Mouse (Mus musculus): ENCODE measurements around the gene Mrpl53. TPM values are rescaled to one million over a fixed set of nuclear protein-coding genes. Genes with fewer than 3 reads are reported as not detected.

Mrpl53 gene
- 22.1 to 28.8 TPM (median 25.2 TPM) in 4 replicates for total RNA-seq (2023; ENCODE audit: inconsistent age)

GRCm38 (mm10) chr6:83108762-83109668 lies at the start of gene Mrpl53:
Gene Mrpl53 (plus strand): TSS chr6:83109040.

GRCm38 (mm10) chr6:83070247-83070310 lies 38.8 kb upstream of the Mrpl53 start, which contains the start of gene Tlx2:
Gene Tlx2 (minus strand): TSS chr6:83070293.

DNA sequence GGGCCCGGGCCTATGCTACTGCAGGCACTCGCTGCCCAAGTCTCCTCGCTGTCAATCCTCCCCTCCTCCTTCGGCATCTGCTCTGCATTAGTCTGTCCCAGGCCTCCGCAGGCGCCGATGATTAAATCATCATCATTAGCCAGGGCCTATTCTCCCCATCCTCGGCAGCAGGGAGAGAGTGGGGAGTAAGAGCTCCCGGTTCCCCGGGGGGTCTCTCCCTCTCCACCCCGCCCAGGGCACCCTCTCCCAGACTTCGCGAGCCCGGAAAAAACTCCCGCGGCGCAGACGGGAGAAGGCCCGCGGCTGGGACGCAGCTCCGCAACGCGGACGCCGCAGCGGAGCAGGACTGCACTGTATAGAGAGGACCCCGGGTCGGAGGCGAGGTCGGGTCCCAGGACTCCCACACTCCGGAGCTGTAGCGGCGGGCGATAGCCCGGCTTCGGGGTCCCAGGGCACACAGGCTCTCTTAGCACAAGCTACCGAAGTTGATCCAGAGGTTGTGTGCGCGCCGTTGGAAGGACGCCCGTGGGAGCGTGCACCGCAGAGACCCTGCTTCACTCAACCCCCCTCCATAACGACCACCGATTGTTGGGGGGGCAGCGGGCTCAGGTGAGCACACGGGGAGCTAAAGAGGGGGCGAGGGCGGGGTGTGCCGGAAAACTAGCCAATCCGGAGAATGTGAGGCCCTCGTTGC lies 31.1 kb upstream of the Mrpl53 start, which contains the start of gene Pcgf1:
Pcgf1 (plus strand) TSS at position 240 of the 694 bp plus-strand sequence.

DNA sequence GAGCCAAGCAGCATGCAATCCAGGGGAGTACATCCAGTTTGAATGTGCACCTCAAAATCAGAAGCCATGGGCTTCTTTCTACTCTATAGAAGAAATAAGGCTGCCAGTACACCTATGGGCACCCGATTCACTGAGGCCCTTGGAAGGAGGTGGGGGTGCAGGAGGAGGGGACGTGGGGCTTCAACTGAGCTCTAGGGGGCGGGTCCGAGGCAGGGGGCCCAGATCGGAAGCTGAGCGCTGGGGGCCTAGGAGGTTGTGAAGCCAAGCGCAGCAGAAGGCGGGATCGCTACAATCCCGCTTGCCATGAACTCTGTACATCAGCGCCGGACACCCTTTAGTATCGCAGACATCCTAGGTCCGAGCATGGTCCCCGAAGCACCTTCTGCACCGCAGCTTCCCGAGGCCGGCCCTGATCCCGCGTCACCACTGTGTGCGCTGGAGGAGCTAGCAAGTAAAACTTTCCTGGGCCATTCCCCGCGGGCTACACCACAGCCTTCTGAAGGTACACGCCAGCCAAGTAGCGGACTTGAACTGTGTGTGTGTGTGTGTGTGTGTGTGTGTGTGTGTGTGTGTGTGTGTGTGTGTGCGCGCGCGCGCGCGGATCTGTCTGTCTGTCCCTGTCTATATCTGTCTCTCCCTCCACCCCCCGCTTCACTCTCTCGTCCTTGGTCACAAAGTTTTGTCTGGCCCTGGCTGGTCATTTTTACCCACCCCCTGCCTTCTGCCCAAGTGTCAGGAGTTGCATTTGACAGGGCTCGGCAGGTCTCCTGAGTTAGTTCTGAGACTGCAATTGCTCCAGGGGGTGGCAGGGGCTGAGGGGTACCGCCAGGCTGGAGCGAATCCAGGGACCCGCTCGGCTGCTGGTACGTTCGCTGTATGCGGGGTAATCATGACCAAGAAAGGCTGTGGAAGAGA lies 22.5 kb upstream of the Mrpl53 start, which contains the start of gene Lbx2:
Lbx2 (plus strand) TSS at position 247 of the 915 bp plus-strand sequence.

DNA sequence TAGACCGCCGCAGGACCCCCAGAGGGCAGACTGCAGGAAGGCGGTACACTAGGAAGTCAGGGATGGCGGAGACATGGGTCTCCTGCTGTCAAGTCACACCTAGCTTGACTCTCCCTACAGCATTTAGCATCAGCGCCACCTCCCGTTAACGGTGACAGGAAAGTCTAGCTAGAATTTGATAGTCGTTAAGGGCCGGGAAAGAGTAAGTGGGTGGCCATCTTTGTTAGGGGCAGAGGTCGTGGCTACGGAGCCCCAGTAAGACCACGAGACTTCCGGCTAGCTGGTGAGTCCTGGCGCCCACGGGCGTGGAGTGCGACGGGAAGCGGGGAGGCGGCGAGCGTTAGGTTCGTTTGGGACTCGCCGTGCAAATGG lies 7.5 kb upstream of the Mrpl53 start, which contains the start of the genes Ccdc142 and Gm42688:
Ccdc142 (plus strand) TSS at position 286 of the 372 bp plus-strand sequence.
Gm42688 (plus strand) TSS at position 302 of the 372 bp plus-strand sequence.

GRCm38 (mm10) chr6:83115011-83115671 lies 6.3 kb downstream of the Mrpl53 start, which contains the start of gene Mogs:
Gene Mogs (plus strand): TSS chr6:83115496.

GRCm38 (mm10) chr6:83120930-83121862 lies 12.4 kb downstream of the Mrpl53 start, which contains the start of gene Wbp1:
Gene Wbp1 (minus strand): TSS chr6:83121559.

GRCm38 (mm10) chr6:83125331-83125730 lies 16.5 kb downstream of the Mrpl53 start, which contains the start of gene Ino80b:
Gene Ino80b (minus strand): TSS chr6:83125431.

DNA sequence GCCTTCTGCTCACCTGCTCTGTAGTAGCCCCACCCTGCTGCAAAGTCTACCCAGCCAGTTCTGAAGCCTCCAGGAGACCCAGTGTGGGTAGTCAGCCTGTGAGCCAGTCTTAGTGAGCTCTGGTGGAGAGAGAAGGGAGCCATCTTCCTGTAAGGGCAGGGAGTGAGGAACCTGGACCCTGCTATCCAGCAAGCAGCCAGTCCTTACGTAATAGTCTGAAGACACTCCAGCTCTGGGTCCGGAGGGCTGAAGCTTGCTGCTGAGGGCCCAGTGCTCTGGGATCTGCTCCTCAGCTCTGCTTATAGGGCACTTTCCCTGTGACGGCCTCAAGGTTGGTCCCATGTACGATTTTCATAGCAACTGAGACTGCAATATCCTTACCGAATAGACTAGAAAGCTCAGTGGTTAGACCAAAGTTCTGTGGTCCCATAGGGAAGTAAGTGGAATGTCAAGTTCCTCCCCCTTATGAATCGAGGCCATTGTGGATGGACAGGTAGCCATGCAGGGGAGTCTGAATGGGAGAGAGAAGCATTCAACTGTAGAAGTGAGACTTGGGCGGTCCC lies 26.2 kb downstream of the Mrpl53 start, which contains the start of gene Rtkn:
Rtkn (plus strand) TSS at position 513 of the 563 bp plus-strand sequence.

DNA sequence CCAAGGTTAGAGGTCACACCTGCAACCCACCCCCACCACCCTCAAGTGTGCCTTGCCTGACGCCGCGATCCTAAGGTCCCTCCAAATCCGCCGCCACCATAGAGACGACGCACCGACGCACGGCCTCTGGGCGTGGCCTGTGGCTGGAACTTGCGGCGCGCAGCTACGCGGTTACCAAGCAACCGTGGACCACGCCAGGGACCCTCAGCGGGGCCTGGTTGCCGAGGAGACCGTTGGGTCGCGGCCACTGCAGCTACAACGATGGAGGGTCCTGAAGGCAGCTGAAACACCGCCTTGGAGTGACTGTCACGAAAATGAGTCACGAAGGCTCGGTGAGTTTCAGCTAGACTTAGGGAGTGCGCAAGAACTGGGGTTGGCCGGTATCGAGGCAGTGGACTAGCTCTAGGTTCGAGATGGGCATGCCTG lies 47.4 kb downstream of the Mrpl53 start, which contains the start of the genes Wdr54 and 1700003E16Rik:
Wdr54 (minus strand) TSS at position 139 of the 426 bp plus-strand sequence.
1700003E16Rik (plus strand) TSS at position 146 of the 426 bp plus-strand sequence.

Other genes starting within 250 kb of the Mrpl53 start
- 0.24 to 0.64 TPM (median 0.47 TPM) in 4 replicates for gene Sema4f, start 169.3 kb upstream of the Mrpl53 start, total RNA-seq (2023; ENCODE audit: inconsistent age)
- gene M1ap, start 162.1 kb upstream of the Mrpl53 start, total RNA-seq (2023; ENCODE audit: inconsistent age), result 4.1 to 6.3 TPM (median 4.5 TPM) in 4 replicates
- gene Dok1, start 75.6 kb upstream of the Mrpl53 start, total RNA-seq (2023; ENCODE audit: inconsistent age), result 27.3 to 33.2 TPM (median 32.8 TPM) in 4 replicates
- 0.39 to 1.2 TPM (median 0.51 TPM) in 4 replicates for gene Loxl3, start 74.9 kb upstream of the Mrpl53 start, total RNA-seq (2023; ENCODE audit: inconsistent age)
- 361 to 403 TPM (median 382 TPM) in 4 replicates for gene Aup1, start 54.5 kb upstream of the Mrpl53 start, total RNA-seq (2023; ENCODE audit: inconsistent age)
- gene Htra2, start 53.8 kb upstream of the Mrpl53 start, total RNA-seq (2023; ENCODE audit: inconsistent age), result 50.0 to 64.9 TPM (median 56.3 TPM) in 4 replicates
- 9.5 to 12.1 TPM (median 10.8 TPM) in 4 replicates for gene Dqx1, start 51.2 kb upstream of the Mrpl53 start, total RNA-seq (2023; ENCODE audit: inconsistent age)
- not detected in 4 replicates for gene Tlx2, start 38.7 kb upstream of the Mrpl53 start, total RNA-seq (2023; ENCODE audit: inconsistent age)
- 16.8 to 24.7 TPM (median 20.9 TPM) in 4 replicates for gene Pcgf1, start 31.2 kb upstream of the Mrpl53 start, total RNA-seq (2023; ENCODE audit: inconsistent age)
- not detected in 4 replicates for gene Lbx2, start 22.7 kb upstream of the Mrpl53 start, total RNA-seq (2023; ENCODE audit: inconsistent age)
- gene Ccdc142, start 7.4 kb upstream of the Mrpl53 start, total RNA-seq (2023; ENCODE audit: inconsistent age), result 15.9 to 23.6 TPM (median 20.1 TPM) in 4 replicates
- 12.3 to 14.3 TPM (median 13.3 TPM) in 4 replicates for gene Gm42688, start 7.4 kb upstream of the Mrpl53 start, total RNA-seq (2023; ENCODE audit: inconsistent age)
- 35.5 to 44.3 TPM (median 37.7 TPM) in 4 replicates for gene Mogs, start 6.5 kb downstream of the Mrpl53 start, total RNA-seq (2023; ENCODE audit: inconsistent age)
- 40.0 to 48.2 TPM (median 45.4 TPM) in 4 replicates for gene Wbp1, start 12.5 kb downstream of the Mrpl53 start, total RNA-seq (2023; ENCODE audit: inconsistent age)
- gene Ino80b, start 16.4 kb downstream of the Mrpl53 start, total RNA-seq (2023; ENCODE audit: inconsistent age), result 26.3 to 31.9 TPM (median 30.7 TPM) in 4 replicates
- gene Rtkn, start 26.4 kb downstream of the Mrpl53 start, total RNA-seq (2023; ENCODE audit: inconsistent age), result not detected in 4 replicates
- gene Wdr54, start 47.4 kb downstream of the Mrpl53 start, total RNA-seq (2023; ENCODE audit: inconsistent age), result 1.2 to 2.5 TPM (median 1.3 TPM) in 4 replicates
- gene 1700003E16Rik, start 47.4 kb downstream of the Mrpl53 start, total RNA-seq (2023; ENCODE audit: inconsistent age), result not detected in 4 replicates
- gene Dctn1, start 56.9 kb downstream of the Mrpl53 start, total RNA-seq (2023; ENCODE audit: inconsistent age), result 108 to 117 TPM (median 110 TPM) in 4 replicates
- gene Slc4a5, start 110.8 kb downstream of the Mrpl53 start, total RNA-seq (2023; ENCODE audit: inconsistent age), result not detected in 4 replicates
- gene Mthfd2, start 216.9 kb downstream of the Mrpl53 start, total RNA-seq (2023; ENCODE audit: inconsistent age), result 14.9 to 17.3 TPM (median 16.1 TPM) in 4 replicates
- 140 to 161 TPM (median 148 TPM) in 4 replicates for gene Mob1a, start 217.0 kb downstream of the Mrpl53 start, total RNA-seq (2023; ENCODE audit: inconsistent age)
- 34.6 to 47.8 TPM (median 38.6 TPM) in 4 replicates for gene Bola3, start 240.1 kb downstream of the Mrpl53 start, total RNA-seq (2023; ENCODE audit: inconsistent age)